Mouse (Mus musculus) intestine, embryonic 14.5 days (tissue): ENCODE data around the gene Ttc22. TPM values are rescaled to one million over a fixed set of nuclear protein-coding genes. Genes with fewer than 3 reads are reported as not detected.

Experiments
- ATAC-seq: fragments of 200-750 bp; cut with Nextera tagmentation; replicated peaks from 2 replicates; pipeline ENCODE4 v1.8.0; 2017; ENCODE audit warnings: low read depth, moderate number of reproducible peaks, moderate TSS enrichment, moderate library complexity; ENCODE audit not compliant: low FRiP score, low TSS enrichment
- DNase-seq: peaks from one replicate; pipeline ENCODE4 v3.0.0-alpha.2; 2018; ENCODE audit warnings: low spot score
- H3K27ac ChIP-seq: fragments of 300-500 bp; sonication (generic); 2 replicates; pipeline ENCODE4 v1.5.1; 2014; ENCODE audit warnings: low read depth, mild to moderate bottlenecking, control low read depth
- H3K27me3 ChIP-seq: fragments of 300-500 bp; sonication (generic); replicated peaks from 2 replicates; pipeline ENCODE4 v1.6.1; 2014; ENCODE audit warnings: low read length, control low read depth; ENCODE audit not compliant: control insufficient read depth, insufficient read depth
- H3K36me3 ChIP-seq: fragments of 300-500 bp; sonication (generic); 2 replicates; pipeline ENCODE4 v1.6.1; 2014; ENCODE audit warnings: low read length, control low read depth; ENCODE audit not compliant: control insufficient read depth, insufficient read depth
- H3K4me1 ChIP-seq: fragments of 300-500 bp; sonication (generic); replicated peaks from 2 replicates; pipeline ENCODE4 v1.6.1; 2014; ENCODE audit warnings: low read length, control low read depth, mixed read lengths; ENCODE audit not compliant: control insufficient read depth, insufficient read depth
- H3K4me2 ChIP-seq: fragments of 300-500 bp; sonication (generic); 2 replicates; pipeline ENCODE4 v1.6.1; 2014; ENCODE audit warnings: low read length
- H3K4me3 ChIP-seq: fragments of 300-500 bp; sonication (generic); 2 replicates; pipeline ENCODE4 v1.5.1; 2014; ENCODE audit warnings: low read depth, low read length, control low read depth, mixed read lengths
- H3K9ac ChIP-seq: fragments of 300-500 bp; sonication (generic); 2 replicates; pipeline ENCODE4 v1.6.1; 2014; ENCODE audit warnings: mild to moderate bottlenecking, low read length
- H3K9me3 ChIP-seq: fragments of 300-500 bp; sonication (generic); 2 replicates; pipeline ENCODE4 v1.6.1; 2016; ENCODE audit warnings: low read length, control low read depth; ENCODE audit not compliant: control insufficient read depth
- WGBS: fragments of 180-500 bp; shearing (Covaris S2); extraction: QIAGEN DNeasy Blood & Tissue Kit; methylation state at CpG from one replicate; pipeline ENCODE4 v1.1.7; 2014; 5-methylcytosine and 5-hydroxymethylcytosine counted together
- polyA plus RNA-seq: library from polyadenylated mRNA; unstranded; fragments of >200 nt; fragmentation: Nextera tagmentation; extraction: Ambion mirVana; gene quantifications from 2 replicates; pipeline ENCODE4 v1.2.1, GENCODE M21; 2014

Ttc22 gene
- polyA plus RNA-seq, 1 experiment from 2014 or later: 2.0 TPM

DNA sequence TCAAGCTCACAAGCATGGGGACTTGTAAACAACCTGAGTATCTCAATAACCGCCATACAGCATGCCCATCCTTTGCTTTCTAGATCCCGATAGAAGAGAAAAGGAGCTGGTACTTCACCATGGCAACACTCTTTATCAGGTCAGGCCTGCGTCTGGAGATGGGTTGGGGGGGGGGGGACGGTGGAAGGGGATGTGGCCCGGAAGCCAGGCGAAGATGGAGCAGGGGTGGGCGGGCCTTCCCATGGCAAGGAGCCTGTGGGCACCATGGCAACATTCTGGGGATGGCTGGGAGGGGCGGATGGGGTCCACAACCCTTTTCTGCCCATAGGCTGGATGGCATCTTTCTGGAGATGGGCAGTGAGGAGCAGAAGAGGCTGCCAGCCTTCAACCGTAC is 11.9 kb downstream of the Ttc22 start:
- Histone ChIP-seq H3K4me1 (peaks cover 31% of the 10 kb centered on the region), H3K9ac (no peak overlapping the region), H3K36me3 (no peaks in the 10 kb centered on the region), H3K9me3 (no peaks in the 10 kb centered on the region), H3K27me3 (no peaks in the 10 kb centered on the region), H3K27ac (peak overlapping the region; percentile 69; the same call in 1 of the 2 replicates), H3K4me3 (no peak overlapping the region), H3K4me2 (no peak overlapping the region)
- DNase-seq (no peak), ATAC-seq (no peak)
- WGBS: 37% methylated on average over 9 of the region's 9 CpGs

DNA sequence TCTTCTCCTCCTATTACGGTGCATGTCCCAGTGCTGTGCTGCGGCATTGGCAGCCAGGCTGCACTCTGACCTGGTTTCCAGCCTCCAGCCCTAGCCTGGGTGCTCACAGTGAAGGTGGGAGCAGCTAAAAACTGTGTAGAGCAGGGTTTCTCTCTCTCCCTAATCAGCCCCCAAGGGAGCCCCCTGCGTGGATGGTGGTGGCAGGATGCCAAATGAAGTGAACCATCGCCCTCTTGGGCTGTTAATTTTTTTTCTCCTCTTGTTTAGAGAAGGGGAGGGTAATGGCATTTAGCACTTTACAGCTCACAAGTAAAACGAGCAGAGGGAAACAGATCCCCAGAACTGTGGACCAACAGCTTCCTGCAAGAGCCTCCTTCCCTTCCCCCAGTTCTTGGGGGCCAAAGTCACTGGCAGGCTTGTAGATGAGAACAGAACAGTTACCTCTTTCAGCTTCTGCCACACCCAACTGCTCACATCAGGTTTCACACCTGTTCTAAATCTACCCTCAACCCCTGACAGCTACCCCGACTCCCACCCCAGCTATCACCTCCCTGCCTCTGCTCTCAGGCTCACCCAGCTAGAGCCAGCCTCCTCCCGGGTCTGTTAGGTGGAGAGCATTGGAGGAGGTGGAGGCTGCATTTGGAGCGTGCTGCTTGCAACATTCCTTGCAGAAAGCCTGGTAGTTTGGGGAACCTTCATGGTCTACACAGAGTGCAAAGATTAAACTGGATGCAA is 21.4 kb downstream of the Ttc22 start:
- peak overlapping the region; percentile 54; the same call in 1 of the 2 replicates for H3K27ac ChIP-seq
- 12% methylated on average over 8 of the region's 8 CpGs for WGBS
- no peaks in the 10 kb centered on the region for H3K9me3 ChIP-seq
- no peak for DNase-seq
- no peaks in the 10 kb centered on the region for H3K36me3 ChIP-seq
- H3K9ac ChIP-seq: no peak overlapping the region
- peak; percentile 59 for ATAC-seq
- peak overlapping the region; percentile 33 for H3K4me2 ChIP-seq
- H3K4me1 ChIP-seq: peaks cover 22% of the 10 kb centered on the region
- H3K4me3 ChIP-seq: no peak overlapping the region
- 0 out of 2 replicates have a peak, but pooled peaks cover 4% of the 10 kb centered on the region for H3K27me3 ChIP-seq

DNA sequence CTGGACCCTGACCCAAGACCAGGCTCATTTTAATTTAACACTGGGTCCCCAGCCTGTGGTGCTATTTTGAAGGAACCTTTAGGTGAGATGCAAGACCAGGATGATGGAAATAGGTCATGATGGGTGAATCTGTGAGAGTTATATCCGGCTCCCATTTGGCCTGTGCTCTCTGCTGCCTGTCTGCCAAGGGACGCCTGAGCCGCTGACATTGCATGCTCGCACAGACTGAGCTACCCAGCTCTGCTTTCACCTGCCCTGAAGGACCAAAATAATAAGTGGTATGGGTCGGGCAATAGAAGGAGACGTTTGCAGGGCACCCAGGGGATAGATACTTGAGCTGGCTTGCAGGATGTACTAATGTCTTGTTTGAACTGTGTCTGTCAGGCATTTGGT is 22.0 kb downstream of the Ttc22 start:
- no peak for ATAC-seq
- no peak overlapping the region for H3K4me2 ChIP-seq
- H3K4me1 ChIP-seq: peaks cover 22% of the 10 kb centered on the region
- no peak overlapping the region for H3K9ac ChIP-seq
- no peaks in the 10 kb centered on the region for H3K36me3 ChIP-seq
- DNase-seq: no peak
- no peak overlapping the region for H3K4me3 ChIP-seq
- H3K27me3 ChIP-seq: 0 out of 2 replicates have a peak, but pooled peaks cover 4% of the 10 kb centered on the region
- 62% methylated on average over 6 of the region's 6 CpGs for WGBS
- H3K27ac ChIP-seq: no peak overlapping the region
- no peaks in the 10 kb centered on the region for H3K9me3 ChIP-seq

DNA sequence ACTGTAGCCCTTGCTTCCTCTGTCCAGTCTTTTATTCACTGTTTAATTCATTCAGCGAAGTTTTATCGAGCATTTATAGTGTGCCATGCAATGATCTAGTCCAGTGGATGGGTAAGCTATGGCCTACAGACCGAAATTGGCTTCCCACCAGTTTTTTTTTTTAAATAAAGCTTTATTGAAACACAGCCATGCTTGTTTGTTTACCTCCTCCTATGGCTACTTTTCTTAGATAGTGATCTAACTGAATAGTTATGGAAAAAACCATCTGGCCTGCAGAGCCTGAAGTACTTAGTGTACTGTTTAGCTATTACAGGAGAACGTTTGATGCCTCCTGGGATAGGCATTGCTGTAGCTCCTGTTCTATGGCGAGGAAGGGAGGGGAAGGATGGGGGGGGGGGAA is 23.6 kb downstream of the Ttc22 start:
- ATAC-seq: no peak
- H3K4me3 ChIP-seq: no peak overlapping the region
- no peaks in the 10 kb centered on the region for H3K36me3 ChIP-seq
- H3K9ac ChIP-seq: no peak overlapping the region
- no peak overlapping the region for H3K27ac ChIP-seq
- H3K4me1 ChIP-seq: peaks cover 22% of the 10 kb centered on the region
- H3K4me2 ChIP-seq: no peak overlapping the region
- 69% methylated on average over 5 of the region's 5 CpGs for WGBS
- no peak for DNase-seq
- no peaks in the 10 kb centered on the region for H3K9me3 ChIP-seq
- 0 out of 2 replicates have a peak, but pooled peaks cover 4% of the 10 kb centered on the region for H3K27me3 ChIP-seq

DNA sequence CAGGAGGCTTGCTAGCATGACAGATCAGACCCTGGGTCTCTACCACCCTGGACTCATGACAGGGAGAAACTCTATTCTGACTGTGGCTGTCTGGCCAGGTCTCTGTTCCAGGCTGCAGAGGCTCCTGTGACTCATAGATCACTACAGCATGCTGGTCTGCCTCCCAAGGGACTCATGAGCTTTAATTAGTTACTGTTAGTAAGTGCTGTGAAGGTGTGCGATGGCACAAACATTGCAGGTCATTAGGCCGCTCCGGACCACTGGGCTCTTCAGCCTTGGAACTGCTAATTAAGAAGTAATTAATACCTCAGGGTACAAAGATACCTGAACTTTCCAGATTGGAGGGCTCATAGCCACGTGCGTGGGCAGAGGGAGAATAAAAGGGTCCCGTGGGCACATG is 24.9 kb downstream of the Ttc22 start:
- Histone ChIP-seq H3K27ac (no peak overlapping the region), H3K9ac (no peak overlapping the region), H3K9me3 (no peaks in the 10 kb centered on the region), H3K4me3 (no peak overlapping the region), H3K36me3 (no peaks in the 10 kb centered on the region), H3K4me1 (peaks cover 28% of the 10 kb centered on the region), H3K27me3 (0 out of 2 replicates have a peak, but pooled peaks cover 4% of the 10 kb centered on the region), H3K4me2 (no peak overlapping the region)
- 89% methylated on average over 6 of the region's 6 CpGs for WGBS
- no peak for ATAC-seq
- DNase-seq: no peak

DNA sequence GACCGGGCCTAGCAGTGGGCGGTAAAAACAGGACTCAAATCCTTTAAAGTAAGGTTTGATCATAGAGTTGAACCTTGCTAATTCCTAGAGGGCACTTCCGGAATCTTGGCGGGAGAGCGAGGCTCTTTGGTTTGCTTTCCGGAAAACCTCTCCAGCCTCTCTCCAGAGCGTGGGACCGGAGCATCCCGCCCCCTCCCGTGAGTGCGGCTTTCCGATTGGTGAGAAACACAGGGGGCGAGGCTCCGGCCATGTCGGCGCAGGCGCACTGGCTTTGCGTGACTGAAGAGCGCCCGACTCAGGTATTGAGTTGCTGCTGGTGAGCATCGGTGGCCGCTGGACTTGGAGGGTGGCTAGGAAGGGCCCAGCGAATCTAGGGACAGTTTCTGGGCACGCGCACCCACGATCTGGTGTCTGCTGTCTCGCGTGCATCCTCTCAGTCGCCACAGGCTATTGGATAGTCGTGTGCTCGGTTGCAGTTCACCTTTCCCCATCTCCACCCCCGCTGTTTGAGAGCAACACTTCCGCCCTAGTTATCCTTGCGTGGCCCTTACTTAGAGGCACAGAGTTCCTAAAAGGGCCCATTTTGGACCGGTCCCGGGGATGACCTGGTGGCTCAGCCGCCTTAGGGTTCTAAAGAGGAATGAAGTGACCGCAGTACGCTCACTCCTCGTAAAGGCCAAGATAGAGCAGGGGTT is 28.7 kb downstream of the Ttc22 start, which contains the start of gene Pars2:
Gene Pars2, plus strand, starts transcription at position 237 of the 695 bp plus-strand sequence.
- H3K4me1 ChIP-seq: peaks cover 6% of the 10 kb centered on the region
- H3K27ac ChIP-seq: peak within 1 kb of the TSS; percentile 45; the same call in 1 of the 2 replicates
- H3K27me3 ChIP-seq: 0 out of 2 replicates have a peak, but pooled peaks cover 4% of the 10 kb centered on the region
- peaks cover 25% of the 10 kb centered on the region for H3K36me3 ChIP-seq
- H3K4me3 ChIP-seq: peak within 1 kb of the TSS; percentile 68
- WGBS: 3% methylated on average over 40 of the region's 40 CpGs
- H3K9me3 ChIP-seq: no peaks in the 10 kb centered on the region
- H3K9ac ChIP-seq: peak within 1 kb of the TSS; percentile 82
- ATAC-seq: peak; percentile 95
- H3K4me2 ChIP-seq: peak within 1 kb of the TSS; percentile 83
- peak; percentile 95 for DNase-seq

DNA sequence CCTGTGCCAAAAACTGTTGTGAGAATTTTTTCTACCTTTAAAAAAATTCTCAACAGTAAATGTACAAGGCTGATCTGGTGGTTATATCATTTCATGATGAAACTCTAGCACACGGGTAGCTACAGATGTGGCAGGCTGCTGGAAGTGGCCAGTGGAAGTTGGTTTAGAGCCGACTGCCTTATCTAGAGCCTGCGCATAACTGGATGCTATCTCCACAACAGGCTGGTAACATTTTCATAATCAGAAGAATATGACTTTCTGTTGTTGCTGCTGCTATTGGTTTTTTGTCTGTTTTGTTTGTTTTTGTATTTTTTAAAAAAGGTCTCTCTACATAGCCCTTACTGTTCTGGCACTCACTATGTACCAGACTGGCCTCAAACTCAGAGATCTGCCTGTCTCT is 30.3 kb downstream of the Ttc22 start:
- no peak overlapping the region for H3K4me3 ChIP-seq
- WGBS: 94% methylated on average over 3 of the region's 3 CpGs

DNA sequence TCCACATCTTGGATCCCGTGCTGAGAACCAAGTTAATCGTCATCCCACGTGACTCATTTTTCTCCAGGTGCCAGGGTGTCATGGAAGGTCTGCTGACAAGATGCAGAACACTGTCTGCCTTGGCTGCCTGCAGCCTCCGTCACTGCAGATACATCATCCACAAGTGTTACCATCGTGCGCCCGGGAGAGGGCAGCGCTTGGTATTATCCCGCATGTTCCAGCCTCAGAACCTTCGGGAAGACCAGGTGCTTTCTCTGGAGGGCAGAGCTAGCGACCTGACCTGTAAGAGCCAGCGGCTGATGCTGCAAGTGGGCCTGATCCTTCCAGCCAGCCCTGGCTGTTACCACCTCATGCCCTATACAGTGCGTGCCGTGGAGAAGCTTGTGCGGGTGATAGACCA is 30.8 kb downstream of the Ttc22 start:
- H3K9ac ChIP-seq: no peak overlapping the region
- WGBS: 84% methylated on average over 15 of the region's 15 CpGs

More for the DNA sequence above, 30.3 kb downstream of the Ttc22 start:
- no peak overlapping the region for H3K27ac ChIP-seq
- H3K4me1 ChIP-seq: peaks cover 6% of the 10 kb centered on the region
- no peaks in the 10 kb centered on the region for H3K9me3 ChIP-seq
- no peak overlapping the region for H3K4me2 ChIP-seq
- DNase-seq: no peak
- no peak overlapping the region for H3K9ac ChIP-seq
- H3K36me3 ChIP-seq: peaks cover 35% of the 10 kb centered on the region
- ATAC-seq: no peak
- H3K27me3 ChIP-seq: 0 out of 2 replicates have a peak, but pooled peaks cover 3% of the 10 kb centered on the region

More for the DNA sequence above, 30.8 kb downstream of the Ttc22 start:
- Histone ChIP-seq H3K27me3 (no peaks in the 10 kb centered on the region), H3K4me1 (peaks cover 6% of the 10 kb centered on the region), H3K9me3 (no peaks in the 10 kb centered on the region), H3K36me3 (peaks cover 38% of the 10 kb centered on the region), H3K27ac (no peak overlapping the region), H3K4me3 (no peak overlapping the region), H3K4me2 (no peak overlapping the region)
- ATAC-seq (no peak), DNase-seq (no peak)
